Mouse (Mus musculus) ES-Bruce4 (cell line): ENCODE results near the gene Sdf4. TPM values are rescaled to one million over a fixed set of nuclear protein-coding genes. Genes with fewer than 3 reads are reported as not detected.
A peak's percentile ranks its signal among the peaks of the same experiment; 100 is the strongest.

Experiments used
- H3K27ac ChIP-seq: 2 replicates; pipeline ENCODE4 v1.5.1; 2012; ENCODE audit warnings: low read length, inconsistent platforms; ENCODE audit not compliant: insufficient read depth
- H3K27me3 ChIP-seq: 2 replicates; pipeline ENCODE4 v1.6.1; 2012; ENCODE audit warnings: mild to moderate bottlenecking, low read length, inconsistent platforms; ENCODE audit not compliant: control insufficient read depth, poor library complexity, insufficient read depth, severe bottlenecking
- H3K36me3 ChIP-seq: 2 replicates; pipeline ENCODE4 v1.6.1; 2012; ENCODE audit warnings: inconsistent platforms, mild to moderate bottlenecking, low read length, moderate library complexity; ENCODE audit not compliant: control insufficient read depth, poor library complexity, insufficient read depth, severe bottlenecking
- H3K4me1 ChIP-seq: one replicate; pipeline ENCODE4 v1.8.1; 2011; ENCODE audit warnings: low read length; ENCODE audit not compliant: control insufficient read depth, insufficient read depth
- H3K4me3 ChIP-seq: 2 replicates; pipeline ENCODE4 v1.5.1; 2011; ENCODE audit warnings: low read depth, mild to moderate bottlenecking, low read length
- H3K9ac ChIP-seq: 2 replicates; pipeline ENCODE4 v1.6.1; 2012; ENCODE audit warnings: low read depth, mild to moderate bottlenecking, inconsistent platforms; ENCODE audit not compliant: poor library complexity, severe bottlenecking
- H3K9me3 ChIP-seq: replicated peaks from 2 replicates; pipeline ENCODE4 v1.6.1; 2012; ENCODE audit warnings: mild to moderate bottlenecking, low read length, inconsistent platforms; ENCODE audit not compliant: control insufficient read depth, poor library complexity, insufficient read depth, severe bottlenecking
- CTCF ChIP-seq: IDR thresholded peaks from one replicate; pipeline ENCODE4 v1.8.1; 2011; ENCODE audit warnings: low read depth, low read length
- EP300 ChIP-seq: IDR thresholded peaks from 2 replicates; pipeline ENCODE4 v1.6.1; 2011; ENCODE audit warnings: low read depth, low read length; ENCODE audit not compliant: insufficient read depth
- POLR2A ChIP-seq: IDR thresholded peaks from one replicate; pipeline ENCODE4 v1.8.1; 2011; ENCODE audit warnings: low read length; ENCODE audit not compliant: insufficient read depth
- polyA plus RNA-seq: library from polyadenylated mRNA; stranded (reverse); fragments of >200 nt; gene quantifications from 2 replicates; pipeline ENCODE4 v1.2.4, GENCODE M21; 2011; ENCODE audit warnings: low read depth; ENCODE audit not compliant: missing spikeins, insufficient read depth, insufficient read length

Sdf4 gene
- polyA plus RNA-seq, 1 experiment, result 88.9 TPM

DNA sequence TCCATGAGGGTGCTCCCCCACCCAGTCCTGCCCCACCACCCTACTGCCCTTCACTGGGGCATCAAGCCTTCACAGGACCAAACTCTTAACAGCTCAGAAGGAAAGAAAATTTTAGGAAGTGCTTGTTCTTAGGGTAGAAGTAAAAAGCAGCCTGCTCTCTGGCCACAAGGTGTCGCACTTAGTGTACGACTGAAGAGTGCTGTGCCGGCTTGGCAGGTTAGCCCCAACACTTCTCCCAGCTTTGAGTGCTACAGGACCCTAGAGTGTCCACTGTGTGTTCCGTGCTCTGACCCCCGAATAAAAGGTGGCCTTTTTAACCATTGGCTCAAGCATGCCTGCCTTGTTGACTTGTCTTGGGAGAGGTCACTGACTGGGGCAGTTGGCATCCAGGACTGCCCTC is 33.4 kb upstream of the Sdf4 start:
- no peak for TF ChIP-seq POLR2A
- TF ChIP-seq CTCF, result peak; percentile 79
- no peak for TF ChIP-seq EP300
- peaks cover 34% of the 10 kb centered on the region for H3K36me3 ChIP-seq

GRCm38 (mm10) chr4:155962167-155962971 is 30.3 kb upstream of the Sdf4 start, which contains the start of gene C1qtnf12:
C1qtnf12 (plus strand) TSS chr4:155962318.
- TF ChIP-seq CTCF, result no peak
- TF ChIP-seq POLR2A, result peak; percentile 78
- no peak for TF ChIP-seq EP300
- H3K9ac ChIP-seq, result peak within 1 kb of the TSS; percentile 32
- H3K27ac ChIP-seq, result no peak within 1 kb of the TSS
- H3K36me3 ChIP-seq, result peaks cover 9% of the 10 kb centered on the region
- no peaks in the 10 kb centered on the region for H3K9me3 ChIP-seq
- peak within 1 kb of the TSS; percentile 60 for H3K4me3 ChIP-seq
- H3K27me3 ChIP-seq, result no peaks in the 10 kb centered on the region
- H3K4me1 ChIP-seq, result no peaks in the 10 kb centered on the region

More for the DNA sequence above, 33.4 kb upstream of the Sdf4 start:
- H3K9me3 ChIP-seq, result no peaks in the 10 kb centered on the region
- H3K4me1 ChIP-seq, result no peaks in the 10 kb centered on the region
- no peak overlapping the region for H3K27ac ChIP-seq
- no peak overlapping the region for H3K9ac ChIP-seq
- H3K27me3 ChIP-seq, result no peaks in the 10 kb centered on the region
- no peak overlapping the region for H3K4me3 ChIP-seq

DNA sequence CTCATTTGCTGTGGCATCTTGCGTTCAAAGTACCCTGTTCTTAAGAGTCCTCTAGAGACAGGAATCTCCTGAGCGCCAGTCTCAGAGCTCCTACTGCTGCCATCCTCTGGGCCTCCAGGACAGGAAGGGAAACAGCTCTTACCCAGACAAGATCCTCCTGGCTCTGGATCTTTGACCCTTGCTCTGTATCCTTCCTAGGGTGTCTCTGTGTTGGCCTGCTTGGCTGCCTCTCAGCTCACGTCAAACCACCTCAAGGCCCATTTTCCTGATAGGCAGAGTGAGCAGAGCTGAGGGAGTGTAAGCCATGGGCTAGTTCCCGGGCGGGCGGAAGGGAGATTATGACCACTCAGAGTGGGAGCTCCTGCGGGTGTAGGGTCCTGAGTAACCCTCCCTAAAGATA is 29.6 kb upstream of the Sdf4 start:
- Histone ChIP-seq H3K9me3 (no peaks in the 10 kb centered on the region), H3K27me3 (no peaks in the 10 kb centered on the region), H3K4me1 (no peaks in the 10 kb centered on the region), H3K36me3 (peaks cover 2% of the 10 kb centered on the region; the same call in 1 of the 2 replicates), H3K4me3 (peak overlapping the region; percentile 60), H3K27ac (no peak overlapping the region), H3K9ac (peak overlapping the region; percentile 32; the same call in 1 of the 2 replicates)
- no peak for TF ChIP-seq EP300
- TF ChIP-seq CTCF, result no peak
- no peak for TF ChIP-seq POLR2A

GRCm38 (mm10) chr4:155964396-155964795 is 28.3 kb upstream of the Sdf4 start:
- Histone ChIP-seq H3K27ac (no peak overlapping the region), H3K36me3 (no peaks in the 10 kb centered on the region), H3K4me1 (peaks cover 1% of the 10 kb centered on the region), H3K27me3 (no peaks in the 10 kb centered on the region), H3K9ac (no peak overlapping the region), H3K9me3 (no peaks in the 10 kb centered on the region), H3K4me3 (no peak overlapping the region)
- TF ChIP-seq EP300, result no peak
- no peak for TF ChIP-seq POLR2A
- no peak for TF ChIP-seq CTCF

DNA sequence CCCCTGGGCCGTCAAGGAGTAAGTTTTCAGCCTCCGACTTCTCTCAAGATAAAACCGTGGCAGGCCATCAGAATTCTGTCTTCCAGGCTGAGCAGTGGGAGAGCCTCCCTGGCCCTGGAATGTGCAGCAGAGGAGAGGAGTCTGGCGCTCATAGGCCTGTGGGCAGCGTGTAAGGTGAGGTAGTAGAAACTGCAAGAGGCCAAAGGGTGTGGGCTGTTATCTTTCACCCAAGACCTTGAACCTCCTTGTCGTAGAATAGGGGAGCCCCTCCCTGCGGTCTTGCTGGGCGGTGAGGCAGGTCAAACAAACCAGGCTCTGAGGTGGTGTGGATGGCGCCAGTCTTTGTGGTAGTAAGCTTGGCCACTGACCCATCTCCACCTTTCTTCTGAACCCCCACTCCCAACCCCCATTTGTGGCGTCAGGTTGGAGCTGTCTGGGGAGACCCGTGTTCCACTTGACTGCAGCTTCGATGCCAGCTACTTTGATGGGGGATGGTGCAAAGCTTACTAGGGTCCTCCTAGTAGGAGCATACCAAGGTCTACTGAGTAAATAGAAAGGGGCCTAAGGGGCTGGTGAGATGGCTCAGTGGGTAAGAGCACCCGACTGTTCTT is 23.5 kb upstream of the Sdf4 start:
- Histone ChIP-seq H3K9me3 (no peaks in the 10 kb centered on the region), H3K4me3 (no peak overlapping the region), H3K9ac (no peak overlapping the region), H3K36me3 (no peaks in the 10 kb centered on the region), H3K4me1 (peaks cover 1% of the 10 kb centered on the region), H3K27me3 (no peaks in the 10 kb centered on the region), H3K27ac (no peak overlapping the region)
- TF ChIP-seq POLR2A, result no peak

DNA sequence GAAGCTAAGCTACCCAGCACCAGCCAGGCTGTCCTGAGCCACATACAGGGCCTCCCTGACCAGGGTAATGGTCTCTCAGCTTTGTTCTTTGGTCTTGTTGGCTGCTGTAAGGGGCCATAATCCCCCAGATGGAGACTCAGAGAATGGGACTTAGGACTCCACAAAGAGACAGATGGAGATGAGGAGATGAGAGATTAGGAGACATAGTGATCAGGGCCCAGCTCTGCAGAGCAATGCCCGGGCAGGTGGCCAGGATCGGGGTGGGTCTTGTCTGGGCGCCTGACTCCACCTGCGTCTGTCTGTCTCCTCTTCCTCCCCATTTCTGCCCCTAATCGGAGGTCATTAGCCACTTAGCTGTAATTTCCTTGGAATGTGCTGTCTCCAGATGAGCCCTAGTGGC is 22.4 kb upstream of the Sdf4 start:
- H3K27me3 ChIP-seq, result no peaks in the 10 kb centered on the region
- H3K36me3 ChIP-seq, result no peaks in the 10 kb centered on the region
- H3K9ac ChIP-seq, result no peak overlapping the region
- TF ChIP-seq CTCF (no peak), EP300 (no peak), POLR2A (no peak)
- no peak overlapping the region; the same call in 1 of the 2 replicates for H3K27ac ChIP-seq
- peaks cover 1% of the 10 kb centered on the region for H3K4me1 ChIP-seq
- H3K9me3 ChIP-seq, result no peaks in the 10 kb centered on the region
- H3K4me3 ChIP-seq, result no peak overlapping the region
